Mouse (Mus musculus) spleen, adult 2 months (tissue): ENCODE data around the gene Gm9857. TPM values are rescaled to one million over a fixed set of nuclear protein-coding genes. Genes with fewer than 3 reads are reported as not detected.

Experiments used
- DNase-seq, 2 experiments: peaks; one replicate each; pipeline versions ENCODE4 v3.0.0 to v3.0.0-alpha.2; 2012 to 2021; ENCODE audit warnings: low spot score in 2 of 2, low read depth in 1 of 2
- H3K27ac ChIP-seq: fragments of 200-500 bp; 2 replicates; pipeline ENCODE4 v1.5.1; 2012; ENCODE audit warnings: low read length, inconsistent platforms; ENCODE audit not compliant: insufficient read depth
- H3K27me3 ChIP-seq: fragments of 200-500 bp; 2 replicates; pipeline ENCODE4 v1.6.1; 2012; ENCODE audit warnings: mild to moderate bottlenecking, moderate library complexity, low read length, inconsistent platforms; ENCODE audit not compliant: control insufficient read depth, insufficient read depth
- H3K36me3 ChIP-seq: fragments of 200-500 bp; 2 replicates; pipeline ENCODE4 v1.6.1; 2012; ENCODE audit warnings: mild to moderate bottlenecking, low read length, inconsistent platforms; ENCODE audit not compliant: control insufficient read depth, insufficient read depth
- H3K4me1 ChIP-seq: fragments of 200-500 bp; 2 replicates; pipeline ENCODE4 v1.6.1; 2011; ENCODE audit warnings: inconsistent platforms; ENCODE audit not compliant: control insufficient read depth, insufficient read depth, insufficient read length
- H3K4me3 ChIP-seq: fragments of 200-500 bp; 2 replicates; pipeline ENCODE4 v1.5.1; 2011; ENCODE audit warnings: mild to moderate bottlenecking, inconsistent platforms; ENCODE audit not compliant: insufficient read depth, insufficient read length; ENCODE audit errors: extremely low read depth
- CTCF ChIP-seq: fragments of 200-500 bp; IDR thresholded peaks from 2 replicates; pipeline ENCODE4 v1.5.1; 2011; ENCODE audit warnings: mild to moderate bottlenecking, inconsistent platforms; ENCODE audit not compliant: insufficient read depth, insufficient read length, insufficient replicate concordance; ENCODE audit errors: extremely low read depth
- POLR2A ChIP-seq: fragments of 200-500 bp; IDR thresholded peaks from 2 replicates; pipeline ENCODE4 v1.6.1; 2011; ENCODE audit warnings: low read depth, low read length, inconsistent platforms
- WGBS: fragments of 180-500 bp; shearing (Covaris S2); methylation state at CpG from one replicate; pipeline ENCODE4 v1.1.7; 2018; 5-methylcytosine and 5-hydroxymethylcytosine counted together
- polyA plus RNA-seq: library from polyadenylated mRNA; depleted of rRNA; stranded (reverse); fragments of >200 nt; gene quantifications from 2 replicates; pipeline ENCODE4 v1.2.3, GENCODE M21; 2012

Gene Gm9857
- polyA plus RNA-seq, 1 experiment = not detected

GRCm38 (mm10) chr3:108961226-108961625, 21.0 kb upstream of the Gm9857 start:
- no peak for DNase-seq
- no peaks in the 10 kb centered on the region for H3K4me1 ChIP-seq
- TF ChIP-seq CTCF (no peak), POLR2A (no peak)
- no peak overlapping the region for H3K4me3 ChIP-seq
- no peak overlapping the region for H3K27ac ChIP-seq
- WGBS = 84% methylated on average over 7 of the region's 7 CpGs
- no peaks in the 10 kb centered on the region for H3K36me3 ChIP-seq
- no peaks in the 10 kb centered on the region for H3K27me3 ChIP-seq

DNA sequence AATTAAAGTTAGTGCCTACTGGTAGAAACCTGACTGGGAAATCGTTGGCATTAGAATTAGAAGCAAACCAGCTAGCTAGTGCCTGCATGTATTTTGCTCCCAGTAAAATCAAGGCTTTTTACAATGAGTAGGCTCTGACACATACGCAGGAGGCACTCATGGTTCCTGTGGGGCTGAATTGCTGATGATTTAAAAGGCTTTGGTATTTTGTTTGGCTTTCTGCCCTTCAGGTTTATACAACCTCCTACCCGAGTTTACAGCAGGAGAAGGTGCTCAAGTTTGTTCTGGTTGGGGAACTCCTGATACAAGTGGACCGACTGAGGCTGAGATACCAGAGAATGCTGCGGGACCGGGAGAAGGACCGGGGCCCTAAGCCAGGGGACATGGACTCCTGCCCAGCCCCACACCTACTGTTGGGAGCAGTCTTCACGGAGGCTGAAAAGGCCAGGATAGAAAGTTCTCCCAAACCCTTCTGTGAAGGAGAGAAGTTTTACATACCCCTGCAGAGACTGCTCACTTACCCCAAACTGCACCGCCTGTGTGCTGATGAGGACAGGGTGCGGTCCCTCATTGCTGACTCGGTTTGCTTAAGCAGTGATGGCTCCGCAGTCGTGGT, 19.5 kb upstream of the Gm9857 start:
- Histone ChIP-seq H3K27me3 (no peaks in the 10 kb centered on the region), H3K36me3 (no peaks in the 10 kb centered on the region), H3K4me1 (no peaks in the 10 kb centered on the region), H3K4me3 (no peak overlapping the region), H3K27ac (no peak overlapping the region)
- no peak for DNase-seq
- WGBS = 94% methylated on average over 13 of the region's 13 CpGs
- TF ChIP-seq CTCF = no peak
- TF ChIP-seq POLR2A = no peak

DNA sequence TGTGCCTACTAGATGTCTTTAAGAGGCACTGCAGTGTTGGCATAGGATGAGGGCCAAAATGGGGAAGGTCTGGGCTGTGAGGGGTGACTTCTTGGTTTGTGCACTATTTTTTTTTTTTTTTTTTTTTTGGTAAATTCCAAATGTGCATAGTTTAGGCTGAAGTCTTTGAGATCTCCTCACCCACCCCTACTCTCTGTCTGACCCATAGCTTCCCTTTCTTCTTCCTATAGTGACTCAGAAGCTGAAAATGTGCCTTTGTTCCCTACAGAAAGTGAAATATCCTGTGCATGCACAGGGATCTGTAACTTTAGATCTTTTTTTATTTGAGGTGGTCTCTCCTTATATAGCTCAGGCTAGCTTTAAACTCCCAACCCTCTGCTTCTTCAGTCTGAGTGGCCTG, 17.7 kb upstream of the Gm9857 start:
- no peak for TF ChIP-seq CTCF
- no peak for TF ChIP-seq POLR2A
- no peak overlapping the region for H3K4me3 ChIP-seq
- no peak overlapping the region for H3K27ac ChIP-seq
- H3K36me3 ChIP-seq = no peaks in the 10 kb centered on the region
- no peak for DNase-seq
- H3K27me3 ChIP-seq = no peaks in the 10 kb centered on the region
- H3K4me1 ChIP-seq = no peaks in the 10 kb centered on the region

DNA sequence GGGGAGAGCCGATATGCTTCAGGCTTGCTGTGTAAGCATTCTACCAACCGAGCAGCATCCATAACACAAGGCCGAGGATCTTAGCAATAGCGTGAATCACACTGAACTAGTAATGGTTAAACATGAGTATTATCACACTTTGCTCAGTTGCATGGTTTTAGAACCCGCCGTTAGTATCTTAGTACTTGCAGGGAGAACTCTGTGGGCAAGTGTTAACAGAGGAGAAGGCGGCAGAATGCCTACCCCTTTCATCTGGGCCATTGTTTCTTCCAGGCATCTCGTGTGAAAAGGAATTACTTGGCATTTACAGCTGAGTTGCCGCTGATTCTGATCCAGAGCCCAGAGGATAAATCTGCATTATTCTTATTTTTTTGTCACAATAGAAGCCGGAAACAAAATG, 751 bp upstream of the Gm9857 start:
- H3K4me3 ChIP-seq = no peak overlapping the region
- DNase-seq = no peak
- TF ChIP-seq POLR2A = no peak
- TF ChIP-seq CTCF = no peak

DNA sequence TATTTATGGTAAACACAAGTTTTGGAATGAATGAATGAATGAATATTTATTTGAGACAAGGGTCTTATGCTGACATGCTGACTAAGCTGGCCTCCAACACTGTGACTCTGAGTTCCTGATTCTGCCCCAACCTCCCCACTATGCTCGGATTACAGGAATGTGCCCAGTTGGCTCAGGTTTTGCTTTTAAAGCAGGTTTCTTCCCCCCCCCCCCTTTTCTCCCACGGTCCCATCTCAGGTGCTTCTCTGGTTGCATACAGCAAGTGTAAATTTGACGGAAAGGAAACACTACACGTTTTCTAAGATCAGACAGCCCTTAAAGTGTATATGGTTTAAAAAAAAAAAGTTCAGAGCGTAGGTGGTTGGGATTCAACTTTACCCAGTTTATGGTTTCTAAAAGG, 672 bp downstream of the Gm9857 start, which contains the start of gene Henmt1:
Gene Henmt1 (plus strand): TSS at position 301 of the 400 bp plus-strand sequence.
- no peaks in the 10 kb centered on the region for H3K27me3 ChIP-seq
- H3K36me3 ChIP-seq = no peaks in the 10 kb centered on the region
- H3K4me1 ChIP-seq = peaks cover 3% of the 10 kb centered on the region; the same call in 1 of the 2 replicates
- WGBS = 77% methylated on average over 5 of the region's 5 CpGs
- H3K27ac ChIP-seq = no peak within 1 kb of the TSS
- TF ChIP-seq POLR2A (no peak), CTCF (no peak)
- no peak for DNase-seq
- H3K4me3 ChIP-seq = peak within 1 kb of the TSS; percentile 12; the same call in 1 of the 2 replicates

More for the DNA sequence above, 751 bp upstream of the Gm9857 start:
- no peak overlapping the region for H3K27ac ChIP-seq
- H3K27me3 ChIP-seq = no peaks in the 10 kb centered on the region
- WGBS = 92% methylated on average over 10 of the region's 10 CpGs
- no peaks in the 10 kb centered on the region for H3K36me3 ChIP-seq
- peaks cover 3% of the 10 kb centered on the region; the same call in 1 of the 2 replicates for H3K4me1 ChIP-seq

- no peak for DNase-seq
- Histone ChIP-seq H3K27me3 (no peaks in the 10 kb centered on the region), H3K4me3 (no peak overlapping the region), H3K4me1 (peaks cover 3% of the 10 kb centered on the region; the same call in 1 of the 2 replicates), H3K36me3 (no peaks in the 10 kb centered on the region), H3K27ac (no peak overlapping the region)
- TF ChIP-seq CTCF (no peak), POLR2A (no peak)
- WGBS = 82% methylated on average over 5 of the region's 5 CpGs
Measured at GRCm38 (mm10) chr3:108938691-108939090, 1.6 kb downstream of the Gm9857 start.

GRCm38 (mm10) chr3:108933557-108933956, 6.7 kb downstream of the Gm9857 start:
- Histone ChIP-seq H3K36me3 (no peaks in the 10 kb centered on the region), H3K27me3 (no peaks in the 10 kb centered on the region), H3K4me1 (no peaks in the 10 kb centered on the region), H3K27ac (no peak overlapping the region), H3K4me3 (no peak overlapping the region)
- 91% methylated on average over 6 of the region's 6 CpGs for WGBS
- DNase-seq = no peak
- no peak for TF ChIP-seq POLR2A
